30 mouse cellular contexts compared by ENCODE assay signal in genomic region chr8:84921596-84921995, GRCm38 (mm10). TPM values are rescaled to one million over a fixed set of nuclear protein-coding genes. Genes with fewer than 3 reads are reported as not detected.
DNase-seq lines count a peak whose midpoint lies in the region; ATAC-seq and TF ChIP-seq lines count a peak whose summit lies in the region.
"Had no signal": no experiment of that assay in that cellular context is flagged by ENCODE, and none has a peak within 500 bp of the region (broad histone marks: within the 10 kb centered on the region; RNA-seq: fewer than 3 reads in every experiment).

No protein-coding gene starts in this region.

- no peaks in the 10 kb centered on the region for H3K79me3 ChIP-seq in C2C12 (ENCODE audit: low read depth)

- 13% methylated on average over 2 of the region's 2 CpGs for WGBS in heart, postnatal 0 days

- no peak overlapping the region for H3K27ac ChIP-seq in heart, postnatal 0 days (ENCODE audit: low read depth)
- H3K27ac ChIP-seq in gastrocnemius, adult 2 months: no peak overlapping the region
- H3K27ac ChIP-seq: hindbrain, embryonic 12.5 days; kidney, embryonic 15.5 days; limb, embryonic 13.5 days; liver, embryonic 14.5 days; midbrain, embryonic 10.5 days; neural tube, embryonic 13.5 days; stomach, embryonic 15.5 days had no signal

- intact Hi-C loops in gastrocnemius, adult 2 months (cut with DNase I): no loop called here

- no peak overlapping the region for H3K9ac ChIP-seq in heart, postnatal 0 days (replicated peaks; ENCODE audit: low read depth, low read length)
- H3K9ac ChIP-seq: forebrain, postnatal 0 days; hindbrain, embryonic 12.5 days; kidney, embryonic 15.5 days; limb, embryonic 13.5 days; liver, embryonic 14.5 days; neural tube, embryonic 13.5 days; stomach, embryonic 15.5 days had no signal

- peak; percentile 81 for ATAC-seq in heart, postnatal 0 days (ENCODE audit: insufficient read depth, low read depth)
- ATAC-seq: forebrain, postnatal 0 days; intestine, postnatal 0 days; midbrain, embryonic 16.5 days had no signal

- no peak overlapping the region for H3K4me3 ChIP-seq in heart, postnatal 0 days (ENCODE audit: low read depth, low read length)
- H3K4me3 ChIP-seq in C2C12 (ENCODE audit: insufficient read depth, poor library complexity, severe bottlenecking): no peak overlapping the region
- H3K4me3 ChIP-seq in gastrocnemius, adult 2 months: no peak overlapping the region
- H3K4me3 ChIP-seq: hindbrain, embryonic 12.5 days; kidney, embryonic 15.5 days; limb, embryonic 13.5 days; midbrain, embryonic 10.5 days; myocyte; neural tube, embryonic 13.5 days; stomach, embryonic 15.5 days had no signal

- no peaks in the 10 kb centered on the region for H3K4me1 ChIP-seq in heart, postnatal 0 days (ENCODE audit: control insufficient read depth, insufficient read depth)
- H3K4me1 ChIP-seq: hindbrain, embryonic 12.5 days; limb, embryonic 13.5 days; neural tube, embryonic 13.5 days; stomach, embryonic 15.5 days had no signal

- TF ChIP-seq EP300 in heart, postnatal 0 days (IDR thresholded peaks at IDR 0.05; ENCODE audit: low read depth): 0 out of 2 replicates have a peak, but pooled peaks have one; percentile 22

- no peak for TF ChIP-seq CTCF in heart, postnatal 0 days (IDR thresholded peaks at IDR 0.05; ENCODE audit: low read depth)
- no peak for TF ChIP-seq CTCF in C2C12 (IDR thresholded peaks at IDR 0.05; ENCODE audit: control insufficient read depth, insufficient read depth, insufficient read length)
- TF ChIP-seq CTCF in gastrocnemius, adult 2 months (IDR thresholded peaks at IDR 0.05): no peak

- no peak overlapping the region for H3K4me2 ChIP-seq in heart, postnatal 0 days (ENCODE audit: low read depth, low read length)
- H3K4me2 ChIP-seq: heart, embryonic 11.5 days; hindbrain, embryonic 12.5 days; kidney, embryonic 15.5 days; limb, embryonic 13.5 days; neural tube, embryonic 13.5 days; stomach, embryonic 15.5 days had no signal

- DNase-seq in heart, postnatal 0 days (ENCODE audit: low spot score): peak; percentile 76
- DNase-seq in heart, adult 18-20 months: no peak
- peak; percentile 86 to 89 for DNase-seq in lung, adult 18-20 months
- DNase-seq in lung, postnatal 14 days: peak; percentile 67
- no peak for DNase-seq in urinary bladder, adult 2 months (ENCODE audit: low spot score)
- DNase-seq in testis, postnatal 10 days (ENCODE audit: low spot score): no peak
- DNase-seq in gastrocnemius, adult 2 months: no peak
- DNase-seq: adrenal gland, postnatal 36 days; cerebellum, adult 9-11 months; forebrain, postnatal 0 days; kidney, postnatal 36 days; thymus, adult 18-20 months had no signal

- no peaks in the 10 kb centered on the region for H3K79me2 ChIP-seq in C2C12 (ENCODE audit: control insufficient read depth, insufficient read depth)

- H3K9me3 ChIP-seq in heart, postnatal 0 days (replicated peaks; ENCODE audit: control insufficient read depth, low read length): no peaks in the 10 kb centered on the region
- H3K9me3 ChIP-seq: hindbrain, embryonic 12.5 days; kidney, embryonic 15.5 days; limb, embryonic 13.5 days; midbrain, embryonic 10.5 days; neural tube, embryonic 13.5 days; stomach, embryonic 15.5 days had no signal

- H3K36me3 ChIP-seq in heart, postnatal 0 days (replicated peaks; ENCODE audit: control insufficient read depth, insufficient read depth, low read length): no peaks in the 10 kb centered on the region
- no peaks in the 10 kb centered on the region for H3K36me3 ChIP-seq in C2C12 (ENCODE audit: control insufficient read depth, insufficient read depth)
- H3K36me3 ChIP-seq: kidney, embryonic 15.5 days; limb, embryonic 13.5 days; stomach, embryonic 15.5 days had no signal

- H3ac ChIP-seq in C2C12 (ENCODE audit: control insufficient read depth, insufficient read length, low read depth): no peak overlapping the region

- H3K27me3 ChIP-seq in heart, postnatal 0 days (ENCODE audit: control insufficient read depth, insufficient read depth, low read length): peaks cover 42% of the 10 kb centered on the region
- peaks cover 14% of the 10 kb centered on the region for H3K27me3 ChIP-seq in C2C12 (ENCODE audit: control insufficient read depth, insufficient read depth, insufficient read length)
- H3K27me3 ChIP-seq: stomach, embryonic 15.5 days had no signal

TF ChIP-seq in C2C12, 6 proteins besides CTCF, POLR2A, EP300 and RAD21:
- no peak for TF ChIP-seq USF1 (IDR thresholded peaks at IDR 0.05; ENCODE audit: low read depth)
- TF ChIP-seq CEBPB (IDR thresholded peaks at IDR 0.05; ENCODE audit: low read depth): no peak
- TF ChIP-seq MYOD1 (IDR thresholded peaks at IDR 0.05; ENCODE audit: control insufficient read depth, insufficient read length, low read depth): no peak
- TF ChIP-seq MAX (IDR thresholded peaks at IDR 0.05): peak; percentile 53
- no peak for TF ChIP-seq FOSL1 (IDR thresholded peaks at IDR 0.05; ENCODE audit: insufficient read depth, low read length, poor library complexity, severe bottlenecking)
- TF ChIP-seq MYOG (IDR thresholded peaks at IDR 0.05; ENCODE audit: control insufficient read depth, extremely low read depth, insufficient read length): no peak

RNA-seq across cellular contexts. Expression of gene Dnase2a, which starts 13.2 kb away (rescaled TPM):
- total RNA-seq in heart, postnatal 0 days (2014; rRNA removed; ENCODE audit: low replicate concordance): 6.0 and 11.0 TPM in 2 replicates
- 4.6 and 5.6 TPM in 2 replicates for polyA plus RNA-seq in heart, postnatal 0 days (2015; fragmentation: Nextera tagmentation; extraction: Ambion mirVana)
- 10 to 100 TPM in 1 of 2 experiments, 1 to 10 TPM in 1; 9.5 to 11.0 TPM for total RNA-seq in heart, adult 18-20 months (2021)
- polyA plus RNA-seq in C2C12 (2012; fragmentation: generic; extraction: Trizol): 9.0 TPM
- 18.4 and 20.4 TPM in 2 replicates for polyA plus RNA-seq in urinary bladder, adult 2 months (2012; rRNA removed)
- total RNA-seq in gastrocnemius, adult 2 months (2021): 1 to 10 TPM; 4.0 to 8.4 TPM

RNA-seq across cellular contexts. Expression of gene Mast1, which starts 15.6 kb away (rescaled TPM):
- 0.08 TPM in 1 of 2 replicates, not detected in the other for total RNA-seq in heart, postnatal 0 days (2014; rRNA removed; ENCODE audit: low replicate concordance)
- 0.05 TPM in 1 of 2 replicates, not detected in the other for polyA plus RNA-seq in heart, postnatal 0 days (2015; fragmentation: Nextera tagmentation; extraction: Ambion mirVana)
- under 1 TPM; 0.10 TPM for total RNA-seq in heart, adult 18-20 months (2021)
- not detected for polyA plus RNA-seq in C2C12 (2012; fragmentation: generic; extraction: Trizol)
- polyA plus RNA-seq in urinary bladder, adult 2 months (2012; rRNA removed): 0.17 and 0.19 TPM in 2 replicates
- under 1 TPM in 1 of 2 experiments, not detected in 1; 0.17 TPM for total RNA-seq in gastrocnemius, adult 2 months (2021)
- total RNA-seq: common myeloid progenitor, adult 5-6 weeks had no signal
- polyA plus RNA-seq: myocyte had no signal

RNA-seq across cellular contexts. Expression of gene Klf1, which starts 19.9 kb away (rescaled TPM):
- not detected in 2 replicates for total RNA-seq in heart, postnatal 0 days (2014; rRNA removed; ENCODE audit: low replicate concordance)
- 0.27 and 0.56 TPM in 2 replicates for polyA plus RNA-seq in heart, postnatal 0 days (2015; fragmentation: Nextera tagmentation; extraction: Ambion mirVana)
- not detected for total RNA-seq in heart, adult 18-20 months (2021)
- 0.09 TPM for polyA plus RNA-seq in C2C12 (2012; fragmentation: generic; extraction: Trizol)
- 0.15 TPM in 2 replicates for polyA plus RNA-seq in urinary bladder, adult 2 months (2012; rRNA removed)
- total RNA-seq in gastrocnemius, adult 2 months (2021): not detected
- total RNA-seq: adrenal gland, adult 18-20 months; forebrain, postnatal 0 days; left cerebral cortex, postnatal 14 days had no signal

RNA-seq across cellular contexts. Expression of gene Rtbdn, which starts 25.2 kb away (rescaled TPM):
- total RNA-seq in heart, postnatal 0 days (2014; rRNA removed; ENCODE audit: low replicate concordance): not detected in 2 replicates
- polyA plus RNA-seq in heart, postnatal 0 days (2015; fragmentation: Nextera tagmentation; extraction: Ambion mirVana): 0.10 TPM in 1 of 2 replicates, not detected in the other
- not detected for total RNA-seq in heart, adult 18-20 months (2021)
- 0.05 TPM for polyA plus RNA-seq in C2C12 (2012; fragmentation: generic; extraction: Trizol)
- not detected in 2 replicates for polyA plus RNA-seq in urinary bladder, adult 2 months (2012; rRNA removed)
- not detected for total RNA-seq in gastrocnemius, adult 2 months (2021)
- total RNA-seq: adrenal gland, postnatal 36 days; common myeloid progenitor, adult 5-6 weeks; gastrocnemius, postnatal 4 days had no signal
- polyA plus RNA-seq: embryonic facial prominence, embryonic 11.5 days; heart, embryonic 11.5 days; liver, embryonic 14.5 days; myocyte; spleen, adult 2 months had no signal

RNA-seq across cellular contexts. Expression of gene Gcdh, which starts 27.9 kb away (rescaled TPM):
- total RNA-seq in heart, postnatal 0 days (2014; rRNA removed; ENCODE audit: low replicate concordance): 45.5 and 52.8 TPM in 2 replicates
- polyA plus RNA-seq in heart, postnatal 0 days (2015; fragmentation: Nextera tagmentation; extraction: Ambion mirVana): 33.0 and 33.5 TPM in 2 replicates
- 10 to 100 TPM; 79.9 to 84.2 TPM for total RNA-seq in heart, adult 18-20 months (2021)
- 11.4 TPM for polyA plus RNA-seq in C2C12 (2012; fragmentation: generic; extraction: Trizol)
- 31.4 and 33.1 TPM in 2 replicates for polyA plus RNA-seq in urinary bladder, adult 2 months (2012; rRNA removed)
- total RNA-seq in gastrocnemius, adult 2 months (2021): 10 to 100 TPM; 33.9 to 51.1 TPM

Comparison
In these comparisons a context has a peak if more than half of its experiments do, and no peak if none do; other contexts are left out.
1. DNase-seq: peak in heart, postnatal 0 days (single experiment), lung, adult 18-20 months (2 of 2) and lung, postnatal 14 days (single experiment); none in heart, adult 18-20 months (0 of 2), urinary bladder, adult 2 months (single experiment), testis, postnatal 10 days (single experiment) and gastrocnemius, adult 2 months (single experiment).